Mouse (Mus musculus) right cerebral cortex, postnatal 14 days (tissue): Measurements from ENCODE around the gene Tma7.

ENCODE experiments used
- DNase-seq: peaks from one replicate; pipeline ENCODE4 v3.0.0; 2022

Gene Tma7

GRCm38 (mm10) chr9:109039681-109040080 lies 42.7 kb downstream of the Tma7 start:
- no peak for DNase-seq

GRCm38 (mm10) chr9:109038901-109039364 lies 43.5 kb downstream of the Tma7 start:
- DNase-seq, result no peak

DNA sequence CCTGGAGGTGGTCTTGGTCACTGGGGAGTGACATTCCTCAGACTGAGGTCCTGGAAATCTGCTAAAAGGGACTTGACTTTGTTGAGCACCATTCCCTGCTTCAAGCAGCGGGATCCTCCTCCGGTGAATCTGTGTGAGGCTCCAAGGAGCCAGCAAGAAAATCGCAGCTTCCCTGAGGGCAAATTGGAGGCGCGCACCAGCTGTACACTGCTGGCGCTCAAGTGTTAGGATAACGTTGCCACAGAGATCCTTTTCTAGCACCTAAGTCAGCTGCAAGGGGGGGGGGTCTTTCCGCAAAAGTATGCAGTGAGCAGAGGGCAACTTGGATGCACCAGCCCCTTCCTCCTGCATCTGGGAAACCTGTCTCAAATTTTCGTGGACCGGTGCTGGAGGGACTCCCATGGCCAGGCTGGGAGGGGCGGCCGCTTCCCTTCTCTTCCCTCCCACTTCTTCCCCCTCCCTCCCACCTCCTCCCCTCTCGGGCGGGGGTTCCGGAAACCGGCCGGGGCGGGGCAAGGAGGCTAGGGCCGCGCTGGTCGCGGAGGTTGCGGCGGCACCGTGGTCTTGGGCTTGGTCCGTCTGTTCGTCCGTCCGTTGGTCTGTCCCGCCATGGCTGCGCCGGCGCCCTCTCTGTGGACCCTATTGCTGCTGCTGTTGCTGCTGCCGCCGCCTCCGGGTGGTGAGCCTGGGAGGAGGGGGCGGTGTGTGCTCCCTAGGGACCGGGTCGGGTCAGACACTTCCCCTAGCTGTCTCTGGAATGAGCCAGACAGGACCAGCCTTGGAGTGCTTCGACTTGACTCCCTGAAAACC lies 44.1 kb downstream of the Tma7 start, which contains the start of gene Shisa5:
Gene Shisa5 (plus strand): TSS at position 480 of the 810 bp plus-strand sequence.
- no peak for DNase-seq

- no peak for DNase-seq
Observed at GRCm38 (mm10) chr9:109032435-109032834, 50.0 kb downstream of the Tma7 start.

DNA sequence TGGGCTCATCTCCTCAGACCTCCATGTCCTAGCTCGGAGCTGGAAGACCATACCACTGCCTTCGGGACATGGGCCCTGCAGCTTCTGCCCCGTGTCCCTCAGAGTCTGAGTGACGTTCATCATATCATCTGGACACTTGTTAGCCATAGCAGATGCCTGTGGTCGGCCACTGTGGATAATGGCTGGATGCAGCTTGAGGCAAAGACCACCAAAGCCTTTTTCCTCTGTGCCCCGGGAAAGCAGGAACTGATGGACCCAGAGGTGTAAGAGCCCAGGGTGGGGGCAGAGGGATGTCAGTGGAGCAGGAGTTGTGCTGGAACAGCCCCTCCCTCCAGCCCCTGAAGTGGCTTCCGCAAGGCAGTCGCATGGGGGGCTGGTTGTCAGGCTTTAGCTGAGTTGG lies 50.7 kb downstream of the Tma7 start:
- no peak for DNase-seq

DNA sequence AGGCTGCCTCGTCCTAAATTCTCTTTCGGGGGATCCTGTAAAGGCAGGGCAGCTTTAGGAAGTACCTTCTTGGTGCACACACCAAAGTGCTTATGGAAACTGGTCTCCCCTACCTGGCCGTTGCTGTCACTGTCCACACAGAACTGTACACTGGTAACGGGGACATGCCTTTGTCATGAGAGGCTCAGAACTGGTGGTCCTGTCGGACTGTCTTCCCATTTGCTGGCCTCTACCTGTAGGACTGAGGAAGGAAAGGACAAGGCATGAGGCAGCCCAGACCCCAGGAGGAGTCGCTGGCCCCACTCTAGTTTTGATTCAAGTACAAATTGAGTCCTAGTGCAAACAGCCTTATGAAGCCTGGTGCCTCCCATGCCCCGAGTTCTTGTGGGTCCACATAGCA lies 51.4 kb downstream of the Tma7 start:
- no peak for DNase-seq

DNA sequence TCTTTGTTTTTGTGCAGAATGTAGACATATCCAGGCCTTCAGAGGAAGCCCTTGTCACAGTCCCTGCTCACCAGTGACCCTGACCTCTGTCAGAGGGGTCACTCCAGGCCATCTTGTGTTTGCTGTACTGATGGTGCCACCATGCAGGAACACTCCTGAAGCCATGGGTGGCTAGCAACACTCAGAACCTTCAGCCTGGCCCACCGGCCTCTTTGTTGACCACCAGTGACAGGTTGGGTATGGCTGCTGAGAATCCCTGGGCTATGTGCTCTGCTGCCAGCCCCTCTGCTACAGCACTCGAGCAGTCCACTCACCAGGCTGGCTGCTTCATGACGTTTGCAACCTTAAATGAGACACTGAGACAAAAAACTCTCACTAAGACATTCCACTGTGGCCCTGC lies 52.1 kb downstream of the Tma7 start:
- no peak for DNase-seq

DNA sequence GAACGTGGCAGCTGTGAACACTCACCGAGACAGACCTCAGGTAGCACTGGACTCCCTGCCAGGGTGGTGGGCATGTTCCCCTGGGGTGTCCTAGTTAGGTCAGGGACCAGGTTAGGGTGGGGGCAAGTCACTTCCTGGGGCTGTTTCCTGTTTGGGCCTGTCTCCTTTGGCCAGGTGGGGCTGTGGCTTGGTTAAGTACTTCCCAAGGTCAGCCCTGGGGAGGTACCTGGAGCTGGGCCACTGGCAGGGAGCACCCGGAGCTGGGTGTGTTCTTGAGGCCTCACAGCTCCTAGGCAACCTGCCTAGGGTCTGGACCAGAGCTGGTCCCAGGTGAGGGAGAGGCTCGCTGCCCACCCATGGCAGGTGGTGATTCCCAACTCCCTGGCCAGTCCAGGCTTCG lies 53.5 kb downstream of the Tma7 start:
- DNase-seq, result no peak

DNA sequence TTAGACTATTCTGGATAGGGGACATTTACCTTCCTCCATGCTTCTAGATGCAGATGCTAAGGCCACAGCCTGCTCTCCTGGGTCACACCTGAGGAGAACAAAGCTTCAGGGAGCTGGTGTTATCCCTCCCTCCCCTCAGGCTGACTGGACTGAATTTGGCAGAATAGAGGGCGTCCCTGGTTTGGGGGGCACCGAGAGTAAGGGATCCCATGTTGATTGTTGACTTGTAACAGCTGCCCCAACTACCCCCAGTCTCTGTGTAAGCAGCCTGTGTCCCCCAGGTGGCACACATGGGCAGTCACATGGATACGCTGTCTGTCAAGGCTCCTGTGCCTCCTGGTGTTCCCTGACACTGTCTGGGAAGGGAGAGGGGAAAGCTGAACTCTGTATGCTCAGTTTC lies 54.0 kb downstream of the Tma7 start:
- no peak for DNase-seq

DNA sequence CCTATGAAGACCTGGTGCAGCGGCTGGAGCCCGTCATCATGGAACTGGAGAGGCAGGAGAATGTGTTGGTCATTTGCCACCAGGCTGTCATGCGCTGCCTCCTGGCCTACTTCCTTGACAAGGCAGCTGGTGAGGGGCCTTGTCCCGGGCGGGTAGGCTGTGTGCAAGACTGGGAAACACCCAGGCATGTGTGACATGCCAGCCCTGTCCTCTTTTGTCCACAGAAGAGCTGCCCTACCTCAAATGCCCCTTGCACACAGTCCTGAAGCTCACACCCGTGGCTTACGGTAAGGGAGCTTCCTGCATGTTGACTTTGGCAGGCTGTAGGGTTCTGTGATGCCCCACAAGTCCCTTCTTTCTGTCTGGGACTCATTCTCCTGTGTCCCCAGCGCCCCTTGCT lies 54.9 kb downstream of the Tma7 start:
- no peak for DNase-seq
